Mouse (Mus musculus): Measurements from ENCODE around the gene Ric1.
"Not testable (repeated sequence)": the region's sequence is repeated elsewhere in the genome, so short reads cannot be mapped to it uniquely, and the experiment has no call there.

Ric1 gene

GRCm38 (mm10) chr19:29498842-29499456, 23.1 kb upstream of the Ric1 start:
- DNase-seq: no peak

- DNase-seq: no peak
These were observed 21.7 kb upstream of the Ric1 start for GRCm38 (mm10) chr19:29500333-29500732.

DNA sequence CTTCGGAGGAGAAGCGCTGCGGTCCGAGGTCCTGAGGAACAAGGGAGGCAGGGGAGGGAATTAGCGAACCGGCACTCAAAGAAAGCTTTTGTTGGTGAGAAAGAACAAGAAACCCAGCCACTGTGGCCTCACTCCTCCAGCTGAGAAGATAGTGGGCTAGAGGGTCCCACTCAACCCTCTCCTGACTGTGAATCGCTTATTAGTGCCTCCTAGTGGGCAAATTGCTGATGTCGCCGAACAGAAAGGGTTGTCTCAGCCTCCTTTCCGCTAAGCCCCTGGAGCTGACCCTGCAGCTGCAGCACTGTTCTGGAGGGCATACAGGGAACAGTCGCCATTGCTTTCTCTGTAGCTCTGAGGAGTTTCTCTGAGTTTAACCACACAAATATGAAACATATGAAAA, 21.0 kb upstream of the Ric1 start:
- peak in 1 of 2 experiments; percentile 41 for DNase-seq

GRCm38 (mm10) chr19:29501507-29501906, 20.6 kb upstream of the Ric1 start:
- peak; percentile 66 to 67 for DNase-seq

GRCm38 (mm10) chr19:29504131-29504530, 18.0 kb upstream of the Ric1 start:
- no peak for DNase-seq

GRCm38 (mm10) chr19:29505617-29506016, 16.5 kb upstream of the Ric1 start:
- no peak for DNase-seq

DNA sequence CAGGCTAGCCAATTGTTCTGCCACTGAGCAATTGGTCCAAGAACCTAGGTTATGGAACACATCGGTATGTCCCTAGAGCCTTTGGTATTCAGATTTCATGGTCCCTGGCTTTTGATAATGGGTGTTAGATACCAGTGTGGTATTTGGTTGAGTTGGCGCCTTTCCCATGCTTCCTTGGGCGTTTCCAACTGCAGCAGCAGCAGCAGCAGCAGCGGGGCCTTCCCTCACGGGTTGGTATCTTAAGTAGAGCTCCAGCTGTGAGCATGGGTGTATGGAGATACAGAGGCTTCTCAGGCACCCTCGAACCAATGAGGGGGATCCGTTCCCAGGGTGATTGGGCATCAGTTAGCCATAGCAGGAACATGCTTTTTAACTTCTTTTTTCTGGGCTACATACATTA, 13.9 kb upstream of the Ric1 start:
- DNase-seq: no peak

GRCm38 (mm10) chr19:29509857-29510256, 12.2 kb upstream of the Ric1 start:
- DNase-seq: no peak

DNA sequence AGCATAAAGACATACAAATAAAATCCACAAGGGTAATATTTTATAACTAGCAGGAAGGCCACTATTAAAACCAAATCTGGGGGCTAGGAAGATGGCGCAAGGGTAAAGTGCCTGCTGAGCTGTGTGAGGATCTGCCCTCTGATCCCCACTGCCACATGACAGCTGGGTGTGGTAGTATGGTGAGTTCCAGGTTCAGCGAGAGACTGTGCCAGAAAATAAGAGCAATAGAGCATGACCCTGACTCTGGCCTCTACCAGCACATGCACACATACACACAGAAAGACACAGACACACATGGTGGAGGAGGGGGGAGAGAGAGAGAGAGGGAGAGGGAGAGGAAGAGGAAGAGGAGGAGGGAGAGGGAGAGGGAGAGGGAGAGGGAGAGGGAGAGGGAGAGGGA, 10.3 kb upstream of the Ric1 start:
- DNase-seq: no peak

GRCm38 (mm10) chr19:29513111-29513766, 8.8 kb upstream of the Ric1 start:
- no peak for DNase-seq

DNA sequence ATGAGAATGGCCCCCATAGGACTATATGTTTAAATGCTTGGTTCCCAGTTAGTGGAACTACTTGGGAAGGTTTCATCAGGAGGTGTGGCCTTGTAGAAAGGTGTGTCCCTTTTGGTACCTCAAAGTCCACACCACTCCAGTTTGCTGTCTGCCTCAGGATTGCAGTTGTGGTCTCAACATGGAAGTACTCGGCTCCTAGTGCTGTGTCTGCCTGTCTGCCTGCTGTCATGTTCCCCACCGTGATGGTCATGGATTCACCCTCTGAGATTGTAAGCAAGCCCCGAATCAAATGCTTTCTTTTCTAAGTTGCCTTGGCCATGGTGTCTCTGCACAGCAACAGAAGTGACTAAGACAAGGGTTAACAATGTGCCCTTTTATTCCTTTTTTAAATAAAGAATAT, 8.0 kb upstream of the Ric1 start:
- DNase-seq: no peak

DNA sequence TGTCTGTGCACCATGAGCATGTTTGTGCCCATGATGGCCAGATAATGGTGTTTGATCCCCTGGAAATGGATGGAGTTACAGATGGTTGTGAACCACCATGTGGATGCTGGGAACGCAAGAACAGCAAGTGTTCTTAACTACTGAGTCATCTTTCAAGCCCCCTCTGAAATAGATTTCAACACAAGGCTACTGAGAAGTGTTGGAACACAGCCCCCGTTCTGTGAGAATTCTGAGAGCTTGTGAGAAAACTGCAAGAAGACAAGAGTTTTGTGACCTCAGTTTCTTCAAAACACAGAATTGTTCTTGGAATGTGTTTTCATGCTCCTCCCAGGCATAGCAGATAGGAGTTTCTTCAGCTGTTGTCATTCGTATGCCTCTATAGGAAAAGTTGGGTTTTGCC, 6.7 kb upstream of the Ric1 start:
- no peak for DNase-seq

GRCm38 (mm10) chr19:29515991-29516390, 6.1 kb upstream of the Ric1 start:
- no peak for DNase-seq

DNA sequence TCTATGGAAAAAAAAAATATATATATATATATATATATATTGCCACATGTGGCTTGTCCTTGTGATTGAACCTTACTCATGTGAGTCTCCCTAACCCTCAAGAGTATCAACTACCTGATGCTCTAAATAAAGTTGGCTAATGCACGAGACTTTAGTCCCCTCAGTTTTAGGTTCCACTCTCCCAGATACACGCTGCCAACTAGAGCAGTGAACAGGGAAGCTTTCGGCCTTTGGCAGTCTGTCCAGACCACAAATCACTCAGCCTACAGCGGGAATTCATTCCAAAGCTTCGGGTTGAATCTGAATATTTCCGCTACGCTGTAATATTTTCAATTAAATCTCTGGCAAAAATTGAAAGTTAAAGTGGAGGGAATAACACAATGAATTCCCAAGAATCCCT, 3.7 kb upstream of the Ric1 start:
- no peak for DNase-seq

- DNase-seq: no peak
These were observed 3.2 kb upstream of the Ric1 start for GRCm38 (mm10) chr19:29518922-29519321.

- no peak for DNase-seq
These were observed 1.0 kb upstream of the Ric1 start for GRCm38 (mm10) chr19:29520996-29521560.

GRCm38 (mm10) chr19:29522445-29523229, 555 bp downstream of the Ric1 start:
- peak; percentile 44 to 55 for DNase-seq

DNA sequence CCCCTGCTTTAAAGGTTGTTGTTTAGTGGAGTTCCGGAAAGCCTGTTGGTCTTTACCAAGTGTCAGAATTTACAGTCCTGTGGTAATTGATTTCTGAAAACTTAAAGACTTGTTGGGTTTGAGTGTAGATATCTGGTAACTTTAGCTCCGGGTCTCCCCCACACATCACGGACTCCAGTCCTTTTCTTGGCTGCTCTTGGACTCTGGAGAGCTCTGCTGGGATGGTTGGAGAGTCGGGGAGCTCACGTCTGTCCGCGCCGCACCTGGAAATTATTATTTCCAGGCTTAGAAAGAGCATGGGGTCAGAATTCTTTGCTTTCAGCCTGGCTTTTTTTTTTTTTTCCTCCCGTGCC, 1.1 kb downstream of the Ric1 start:
- no peak for DNase-seq

GRCm38 (mm10) chr19:29523701-29524100, 1.6 kb downstream of the Ric1 start:
- DNase-seq: no peak

GRCm38 (mm10) chr19:29524614-29525013, 2.5 kb downstream of the Ric1 start:
- no peak for DNase-seq

GRCm38 (mm10) chr19:29525588-29525987, 3.5 kb downstream of the Ric1 start:
- DNase-seq: not testable (repeated sequence)

GRCm38 (mm10) chr19:29526837-29527236, 4.8 kb downstream of the Ric1 start:
- no peak for DNase-seq

DNA sequence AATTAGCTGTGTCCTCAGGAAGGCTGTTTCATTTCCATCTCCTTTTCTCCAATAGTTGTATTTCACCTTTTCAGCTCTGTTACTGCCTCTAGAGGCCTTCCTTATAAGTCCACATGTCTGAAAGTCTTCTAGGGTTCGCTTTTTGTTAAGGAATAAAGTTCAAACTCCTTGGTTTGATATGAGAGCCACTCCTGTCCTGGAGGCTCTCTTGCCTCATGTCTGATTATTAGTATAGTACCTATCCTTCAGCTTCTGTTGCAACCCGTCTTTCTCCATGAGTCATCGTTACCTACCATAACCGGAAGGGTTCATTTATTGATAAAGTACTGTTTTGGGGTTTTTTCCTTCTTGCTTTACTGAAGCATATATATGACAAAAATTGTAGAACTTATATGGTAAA, 5.2 kb downstream of the Ric1 start:
- DNase-seq: no peak

DNA sequence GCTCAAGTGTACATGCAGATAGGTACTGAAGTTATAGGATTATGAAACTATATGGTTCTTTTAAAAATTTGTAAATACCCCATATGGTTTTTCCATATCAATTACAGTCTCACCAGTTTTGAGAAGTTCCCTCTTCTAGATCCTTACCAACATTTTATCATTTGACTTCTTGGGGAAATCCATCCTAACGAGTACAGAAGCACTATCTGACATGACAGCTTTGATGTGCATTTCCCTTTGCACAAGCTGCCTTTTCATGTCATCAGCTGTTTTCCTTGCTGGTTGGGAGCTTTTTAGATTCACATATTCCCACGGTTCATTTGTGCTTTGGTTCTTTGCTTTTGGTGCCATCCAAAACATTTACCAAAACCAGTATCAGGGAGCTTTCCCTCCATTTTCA, 6.5 kb downstream of the Ric1 start:
- DNase-seq: no peak
